Mouse (Mus musculus) telencephalon, adult 2 months (tissue): Measurements from ENCODE around the gene Trpm3.

ENCODE experiments used
- DNase-seq: peaks from one replicate; pipeline ENCODE4 v3.0.0-alpha.2; 2011; ENCODE audit warnings: low read depth, low spot score

Trpm3 gene

DNA sequence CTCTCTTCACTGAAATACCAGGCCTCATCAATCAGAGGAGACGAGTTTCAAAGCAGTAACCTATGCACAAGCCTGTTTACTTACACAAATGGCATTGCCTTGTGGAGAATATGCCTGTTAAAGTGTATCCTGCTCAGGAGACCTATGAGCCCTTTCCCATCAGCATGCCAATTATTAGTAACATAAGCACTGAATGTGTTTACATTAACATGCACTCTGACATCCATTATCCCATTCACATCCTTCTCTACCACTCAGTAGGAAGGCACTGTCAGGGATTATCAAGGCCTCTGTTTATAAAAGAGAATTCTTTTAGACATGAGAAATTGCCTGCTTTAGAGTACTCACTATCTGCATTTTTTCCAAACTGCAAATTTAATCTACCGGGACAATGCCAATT, 598.0 kb downstream of the Trpm3 start:
- no peak for DNase-seq

- no peak for DNase-seq
These were observed 600.4 kb downstream of the Trpm3 start for GRCm38 (mm10) chr19:22739240-22739639.

DNA sequence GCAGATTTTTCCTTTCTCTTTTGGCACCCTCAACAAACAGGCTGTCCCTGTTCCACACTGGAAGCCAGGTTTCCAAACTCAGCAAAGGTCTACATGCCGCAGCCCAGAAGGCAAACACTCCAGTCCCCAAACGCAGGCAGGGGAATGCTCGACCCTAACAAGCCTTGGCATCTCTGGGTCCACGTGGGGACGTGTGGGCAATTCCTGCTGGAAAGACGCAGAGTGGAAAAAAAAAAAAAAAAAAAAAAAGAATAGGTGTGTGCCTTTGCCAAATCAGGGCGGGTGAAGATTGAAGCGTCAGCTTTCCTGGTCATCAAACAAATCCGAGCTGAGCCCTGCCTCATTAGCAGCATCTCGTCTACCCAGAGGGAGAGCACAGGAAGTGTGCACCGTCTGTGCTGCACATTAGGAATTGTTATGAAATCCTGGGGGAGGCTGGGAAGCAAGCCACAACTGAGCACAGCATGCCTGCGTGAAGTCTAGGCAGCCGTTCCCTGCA, 614.5 kb downstream of the Trpm3 start:
- peak; percentile 59 for DNase-seq

- DNase-seq = no peak
These were observed 615.2 kb downstream of the Trpm3 start for GRCm38 (mm10) chr19:22754071-22754470.

GRCm38 (mm10) chr19:22754498-22754897, 615.7 kb downstream of the Trpm3 start:
- DNase-seq = no peak

GRCm38 (mm10) chr19:22758496-22758895, 619.6 kb downstream of the Trpm3 start:
- DNase-seq = no peak

GRCm38 (mm10) chr19:22768242-22768641, 629.4 kb downstream of the Trpm3 start:
- no peak for DNase-seq

GRCm38 (mm10) chr19:22775191-22775695, 636.4 kb downstream of the Trpm3 start:
- no peak for DNase-seq

- peak; percentile 61 for DNase-seq
These were observed 641.5 kb downstream of the Trpm3 start for GRCm38 (mm10) chr19:22780192-22780843.

- DNase-seq = no peak
These were observed 642.7 kb downstream of the Trpm3 start for GRCm38 (mm10) chr19:22781579-22781978.

DNA sequence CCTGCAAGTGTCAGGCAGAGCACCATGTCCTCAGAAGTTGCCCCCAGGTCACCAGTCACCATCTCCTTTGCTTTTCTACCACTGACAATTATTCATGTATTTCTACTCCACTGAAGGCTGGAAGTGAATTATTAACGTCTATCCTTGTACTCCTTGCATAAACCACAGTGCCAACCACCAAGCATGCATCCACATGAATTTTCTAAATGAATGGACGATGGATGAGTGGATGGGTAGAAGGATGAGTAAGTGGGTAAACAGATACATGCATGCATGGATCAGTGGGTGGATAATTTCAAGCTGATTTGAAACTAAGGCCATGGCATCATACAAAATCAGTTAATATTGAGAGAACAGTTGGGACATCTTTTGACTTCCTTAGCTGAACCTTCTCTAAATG, 644.9 kb downstream of the Trpm3 start:
- no peak for DNase-seq

DNA sequence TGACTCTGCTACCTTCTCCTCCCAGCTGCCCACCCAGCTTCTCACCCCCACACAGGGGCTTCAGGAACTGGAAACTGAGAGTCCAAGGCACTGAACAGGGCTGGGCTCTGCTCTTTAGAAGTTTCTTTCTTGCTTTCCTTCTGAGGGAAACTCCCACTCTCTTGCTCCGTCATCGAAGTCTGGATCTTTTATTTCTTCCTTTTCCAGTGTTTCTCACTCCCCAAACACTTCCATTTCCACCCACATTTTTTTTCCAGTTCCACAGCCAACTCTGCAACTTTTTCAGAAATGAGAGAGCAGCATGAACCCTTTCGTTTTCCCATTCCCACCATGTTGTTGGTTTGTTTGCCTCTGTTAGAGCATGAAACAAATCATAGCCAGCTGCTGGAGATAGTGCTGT, 650.9 kb downstream of the Trpm3 start:
- DNase-seq = no peak

DNA sequence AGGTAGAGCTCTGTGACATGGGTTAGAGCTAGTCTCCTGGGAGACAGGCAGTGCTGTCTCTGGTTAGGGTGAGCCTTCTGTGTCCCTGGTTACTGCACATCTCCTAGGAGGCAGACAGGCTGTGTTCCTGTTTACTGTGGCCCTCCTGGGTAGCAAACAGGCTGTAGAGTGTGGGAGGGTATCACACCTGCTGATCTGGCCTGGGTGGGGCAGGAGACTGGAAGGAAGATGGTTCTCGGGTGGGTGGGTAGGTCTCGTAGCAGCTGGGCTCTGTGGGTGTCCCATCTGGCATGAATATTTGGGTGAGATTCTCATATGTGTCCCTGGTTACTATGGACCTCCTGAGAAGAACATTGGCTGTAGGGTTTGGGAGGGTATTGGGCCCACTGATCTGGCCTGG, 658.1 kb downstream of the Trpm3 start:
- no peak for DNase-seq

GRCm38 (mm10) chr19:22800471-22800870, 661.6 kb downstream of the Trpm3 start:
- no peak for DNase-seq

DNA sequence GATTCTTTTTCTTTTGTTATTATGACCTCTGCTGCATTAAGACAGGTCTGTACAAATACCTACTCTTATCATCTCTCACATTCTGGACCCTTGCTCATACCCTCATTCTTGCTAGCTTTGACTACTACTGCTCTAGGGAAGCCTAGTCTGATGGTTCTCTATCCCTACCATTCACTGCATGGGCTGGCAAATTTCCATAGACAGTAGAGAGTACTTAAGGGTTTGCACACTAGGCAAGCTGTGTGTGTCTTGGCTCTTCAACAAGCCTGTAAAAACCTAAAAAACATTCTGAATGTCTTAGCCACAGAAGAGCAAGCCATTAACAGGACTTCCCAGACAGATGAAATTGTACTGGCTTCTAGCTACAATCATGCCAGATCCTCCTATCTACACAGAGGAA, 664.5 kb downstream of the Trpm3 start:
- no peak for DNase-seq

- DNase-seq = no peak
These were observed 665.5 kb downstream of the Trpm3 start for GRCm38 (mm10) chr19:22804311-22804710.

- DNase-seq = no peak
These were observed 671.4 kb downstream of the Trpm3 start for GRCm38 (mm10) chr19:22810247-22810646.

DNA sequence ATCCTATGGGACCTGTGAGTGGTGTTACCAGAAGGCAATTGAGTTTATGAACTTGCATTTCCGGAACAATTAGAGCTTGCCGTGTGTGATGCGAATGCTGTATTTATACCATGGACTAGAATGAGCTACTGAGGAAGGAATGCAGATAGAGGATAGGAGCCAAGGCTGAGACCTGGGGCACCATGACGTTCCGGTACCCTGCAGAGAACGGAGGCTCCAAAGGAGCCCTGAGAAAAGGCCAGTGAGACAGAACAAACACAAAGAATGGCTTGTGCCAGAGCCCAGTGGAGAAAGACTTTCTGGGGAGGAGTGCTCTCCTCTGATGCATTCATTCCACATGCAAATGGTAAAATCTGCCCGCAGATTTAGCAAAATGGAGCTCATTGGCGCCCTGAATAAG, 682.9 kb downstream of the Trpm3 start:
- DNase-seq = no peak

DNA sequence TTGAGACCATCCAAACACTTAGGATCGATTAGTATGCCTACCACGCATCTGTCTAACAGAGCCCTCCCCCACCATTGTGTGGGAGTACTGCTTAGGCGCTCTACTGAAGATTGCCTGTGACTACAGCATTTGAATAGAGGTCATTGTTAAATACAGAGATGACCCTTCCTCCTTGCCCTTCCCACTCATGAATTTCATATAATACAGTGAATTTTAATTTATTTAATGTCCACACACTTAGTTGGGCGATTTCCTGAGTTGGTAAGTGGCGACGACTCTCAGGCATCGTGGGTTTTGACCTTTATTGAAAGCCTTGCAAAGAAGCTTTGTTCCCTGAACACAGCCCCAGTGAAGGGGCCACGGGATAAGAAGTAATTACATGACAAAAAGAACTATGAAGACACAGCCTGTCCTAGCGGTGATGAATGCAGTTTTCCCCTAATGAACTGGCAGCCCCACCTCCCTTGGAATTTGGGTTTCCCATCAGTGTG, 684.7 kb downstream of the Trpm3 start:
- no peak for DNase-seq

GRCm38 (mm10) chr19:22825812-22826211, 687.0 kb downstream of the Trpm3 start:
- no peak for DNase-seq

DNA sequence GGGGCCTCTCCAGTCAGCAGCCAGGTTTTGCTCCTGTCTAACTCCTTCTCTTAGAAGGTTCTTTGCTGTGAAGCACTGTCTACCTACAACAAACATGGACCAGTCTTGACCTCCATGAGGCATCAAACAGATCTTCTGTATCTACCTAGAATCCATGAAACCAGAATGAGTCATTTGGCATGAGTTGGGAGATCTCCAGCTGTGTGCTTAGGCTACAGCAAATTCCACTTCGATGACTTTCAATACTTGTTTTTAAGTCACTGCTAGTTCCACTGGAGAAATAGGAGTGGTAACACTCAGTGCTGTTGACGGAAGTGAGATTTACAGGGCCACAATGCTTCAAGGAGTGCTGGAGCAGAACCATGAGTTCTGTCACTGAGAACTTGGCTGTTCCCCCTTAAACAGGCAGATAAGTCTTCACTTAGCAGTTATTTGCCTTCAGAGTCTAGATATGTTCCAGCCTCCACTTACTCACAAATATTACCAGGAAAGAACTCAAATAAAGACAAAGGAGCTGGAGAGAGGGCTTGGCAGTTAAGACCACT, 689.4 kb downstream of the Trpm3 start:
- DNase-seq = no peak

DNA sequence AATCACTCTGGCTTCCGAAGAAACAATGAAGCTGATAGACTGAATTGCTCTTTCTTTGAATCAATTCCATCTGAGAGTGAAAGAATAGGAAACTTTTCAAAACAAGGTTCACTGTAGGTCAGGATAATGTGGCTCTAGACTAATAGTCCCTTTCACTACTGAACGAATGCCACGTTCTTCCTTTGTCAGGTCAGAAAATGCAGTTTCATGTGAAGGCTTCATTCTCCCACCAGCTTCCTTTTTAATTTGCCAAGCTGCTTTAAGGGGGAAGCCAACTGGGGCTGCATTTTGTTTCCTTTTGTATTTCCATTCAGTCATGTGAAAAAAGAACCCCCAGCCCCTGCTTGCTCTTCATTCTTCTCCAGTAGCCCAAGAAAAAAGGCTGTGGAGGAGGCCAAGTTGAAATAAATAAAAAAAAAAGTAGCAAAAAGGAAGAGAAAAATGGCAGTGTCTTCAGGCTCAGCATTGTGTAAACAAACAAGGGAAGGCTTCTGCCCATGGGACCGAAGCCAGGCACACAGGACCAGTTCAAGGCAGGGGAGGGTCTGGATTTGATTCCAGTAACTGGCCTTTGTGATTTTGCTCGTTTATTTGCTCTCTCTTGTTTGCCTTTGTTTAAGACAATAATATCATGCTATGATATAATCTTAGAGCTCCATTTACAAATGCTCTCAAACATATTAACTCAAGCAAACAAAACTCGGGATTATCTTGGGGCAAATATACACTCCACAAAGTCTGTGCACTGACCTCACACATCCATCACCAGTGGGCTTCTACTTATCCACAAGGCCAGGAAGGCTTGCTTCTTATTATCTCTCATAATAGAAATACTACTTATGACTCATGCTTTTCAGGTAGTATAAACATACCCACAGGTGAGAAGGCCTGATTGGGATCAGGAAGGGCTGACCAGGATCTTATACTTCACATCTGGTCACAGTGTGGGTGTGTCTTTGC, 702.5 kb downstream of the Trpm3 start:
- no peak for DNase-seq
